Mouse (Mus musculus) brain, embryonic 14.5 days (tissue): ENCODE data around the gene Shank3.

Experiments
- CTCF ChIP-seq: fragments of 200-500 bp; IDR thresholded peaks from 2 replicates; pipeline ENCODE4 v1.5.1; 2012; ENCODE audit warnings: inconsistent platforms, mild to moderate bottlenecking, moderate library complexity, borderline replicate concordance; ENCODE audit not compliant: insufficient read depth, insufficient read length; ENCODE audit errors: extremely low read depth
- POLR2A ChIP-seq: fragments of 200-500 bp; IDR thresholded peaks from 2 replicates; pipeline ENCODE4 v1.6.1; 2012; ENCODE audit warnings: mild to moderate bottlenecking, inconsistent platforms, borderline replicate concordance; ENCODE audit not compliant: poor library complexity, insufficient read depth, insufficient read length, severe bottlenecking; ENCODE audit errors: extremely low read depth

DNA sequence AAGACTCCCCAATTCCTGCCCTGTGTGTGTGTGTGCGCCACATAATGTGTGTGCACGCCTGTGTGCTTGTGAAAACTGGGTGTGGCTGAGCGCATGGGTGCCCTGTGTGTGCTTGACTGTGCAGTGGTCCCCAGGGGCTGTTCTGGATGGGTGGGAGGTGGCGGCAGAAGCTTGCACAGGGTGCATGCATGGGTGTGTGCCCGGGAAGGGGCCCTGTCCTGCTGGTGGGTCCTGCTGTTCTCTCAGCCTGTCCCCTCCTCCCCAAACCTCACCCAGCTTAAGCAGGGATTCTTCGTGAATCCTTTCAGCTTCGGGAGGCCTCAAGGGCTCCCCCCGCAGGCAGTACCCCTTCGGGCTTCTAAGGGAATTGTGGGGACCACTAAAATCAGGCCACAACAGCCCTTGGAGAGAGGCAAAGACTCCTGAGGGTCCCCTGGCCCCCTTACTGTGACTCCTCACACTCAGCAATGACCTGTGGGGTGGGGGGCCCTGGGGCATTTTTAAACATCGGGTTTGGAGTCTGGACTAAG is 59.8 kb downstream of the Shank3 start:
- no peak for TF ChIP-seq POLR2A
- TF ChIP-seq CTCF, result no peak
